Mouse (Mus musculus): Measurements from ENCODE around the gene Olfr169. TPM values are rescaled to one million over a fixed set of nuclear protein-coding genes. Genes with fewer than 3 reads are reported as not detected.
"Not testable (repeated sequence)": the region's sequence is repeated elsewhere in the genome, so short reads cannot be mapped to it uniquely, and the experiment has no call there.

Olfr169 gene
- polyA plus RNA-seq (2014; fragmentation: Nextera tagmentation; extraction: Ambion mirVana): not detected in 2 replicates

- not testable (repeated sequence) for DNase-seq (ENCODE audit: low spot score); H3K4me1 ChIP-seq (replicated peaks; ENCODE audit: control insufficient read depth, insufficient read depth, low read length); H3K27me3 ChIP-seq (replicated peaks; ENCODE audit: control insufficient read depth, insufficient read depth, low read length); ATAC-seq (replicated peaks; ENCODE audit: low FRiP score); H3K9ac ChIP-seq (ENCODE audit: low read depth, low read length); H3K9me3 ChIP-seq (ENCODE audit: control insufficient read depth, low read length); H3K4me3 ChIP-seq (ENCODE audit: low read depth, low read length); H3K4me2 ChIP-seq; H3K27ac ChIP-seq (ENCODE audit: low read depth, low read length); H3K36me3 ChIP-seq (ENCODE audit: control insufficient read depth, insufficient read depth, low read length)
- WGBS: 79% methylated on average over 2 of the region's 2 CpGs
Measured at GRCm38 (mm10) chr16:19571709-19572108, at the start of gene Olfr169. TSS of gene Olfr169 (minus strand) at chr16:19571809.

- DNase-seq (ENCODE audit: low spot score); H3K36me3 ChIP-seq (ENCODE audit: control insufficient read depth, insufficient read depth, low read length); H3K4me3 ChIP-seq (ENCODE audit: low read depth, low read length); H3K4me2 ChIP-seq; H3K27ac ChIP-seq (ENCODE audit: low read depth, low read length); H3K4me1 ChIP-seq (replicated peaks; ENCODE audit: control insufficient read depth, insufficient read depth, low read length); ATAC-seq (replicated peaks; ENCODE audit: low FRiP score); H3K9ac ChIP-seq (ENCODE audit: low read depth, low read length); H3K9me3 ChIP-seq (ENCODE audit: control insufficient read depth, low read length); H3K27me3 ChIP-seq (replicated peaks; ENCODE audit: control insufficient read depth, insufficient read depth, low read length): not testable (repeated sequence)
- WGBS: 87% methylated on average over 2 of the region's 2 CpGs
Measured at GRCm38 (mm10) chr16:19611782-19612181, 40.2 kb upstream of the Olfr169 start, which contains the start of gene Olfr170. TSS of gene Olfr170 (minus strand) at chr16:19611882.

GRCm38 (mm10) chr16:19603166-19603565, 31.6 kb upstream of the Olfr169 start:
- no peak overlapping the region for H3K27ac ChIP-seq (ENCODE audit: low read depth, low read length)
- no peak overlapping the region for H3K4me2 ChIP-seq
- no peaks in the 10 kb centered on the region for H3K4me1 ChIP-seq (replicated peaks; ENCODE audit: control insufficient read depth, insufficient read depth, low read length)
- no peaks in the 10 kb centered on the region for H3K9me3 ChIP-seq (ENCODE audit: control insufficient read depth, low read length)
- ATAC-seq (replicated peaks; ENCODE audit: low FRiP score) (no peak), DNase-seq (ENCODE audit: low spot score) (no peak)
- no peak overlapping the region for H3K4me3 ChIP-seq (ENCODE audit: low read depth, low read length)
- H3K36me3 ChIP-seq (ENCODE audit: control insufficient read depth, insufficient read depth, low read length): no peaks in the 10 kb centered on the region
- WGBS: 49% methylated on average over 2 of the region's 2 CpGs
- H3K9ac ChIP-seq (ENCODE audit: low read depth, low read length): no peak overlapping the region
- H3K27me3 ChIP-seq (replicated peaks; ENCODE audit: control insufficient read depth, insufficient read depth, low read length): no peaks in the 10 kb centered on the region

- H3K9ac ChIP-seq (ENCODE audit: low read depth, low read length); ATAC-seq (replicated peaks; ENCODE audit: low FRiP score); H3K4me1 ChIP-seq (replicated peaks; ENCODE audit: control insufficient read depth, insufficient read depth, low read length); H3K36me3 ChIP-seq (ENCODE audit: control insufficient read depth, insufficient read depth, low read length); H3K9me3 ChIP-seq (ENCODE audit: control insufficient read depth, low read length); H3K4me2 ChIP-seq; H3K27ac ChIP-seq (ENCODE audit: low read depth, low read length); H3K4me3 ChIP-seq (ENCODE audit: low read depth, low read length); DNase-seq (ENCODE audit: low spot score); H3K27me3 ChIP-seq (replicated peaks; ENCODE audit: control insufficient read depth, insufficient read depth, low read length): not testable (repeated sequence)
- 86% methylated on average over 7 of the region's 7 CpGs for WGBS
Measured at GRCm38 (mm10) chr16:19553429-19553828, 18.2 kb downstream of the Olfr169 start.

- not testable (repeated sequence) for H3K4me2 ChIP-seq; H3K27ac ChIP-seq (ENCODE audit: low read depth, low read length); ATAC-seq (replicated peaks; ENCODE audit: low FRiP score); DNase-seq (ENCODE audit: low spot score); H3K9ac ChIP-seq (ENCODE audit: low read depth, low read length); H3K4me1 ChIP-seq (replicated peaks; ENCODE audit: control insufficient read depth, insufficient read depth, low read length); H3K9me3 ChIP-seq (ENCODE audit: control insufficient read depth, low read length); H3K4me3 ChIP-seq (ENCODE audit: low read depth, low read length); H3K36me3 ChIP-seq (ENCODE audit: control insufficient read depth, insufficient read depth, low read length); H3K27me3 ChIP-seq (replicated peaks; ENCODE audit: control insufficient read depth, insufficient read depth, low read length)
- 88% methylated on average over 3 of the region's 3 CpGs for WGBS
Measured at GRCm38 (mm10) chr16:19552246-19552645, 19.4 kb downstream of the Olfr169 start.

- H3K9me3 ChIP-seq (ENCODE audit: control insufficient read depth, low read length): no peaks in the 10 kb centered on the region
Measured at GRCm38 (mm10) chr16:19535455-19535854, 36.2 kb downstream of the Olfr169 start, which contains the start of gene Olfr168. TSS of gene Olfr168 (minus strand) at chr16:19535555.

GRCm38 (mm10) chr16:19522166-19522565, 49.4 kb downstream of the Olfr169 start, which contains the start of gene Olfr167:
TSS of gene Olfr167 (minus strand) at chr16:19522266.
- no peaks in the 10 kb centered on the region for H3K36me3 ChIP-seq (ENCODE audit: control insufficient read depth, insufficient read depth, low read length)

More at GRCm38 (mm10) chr16:19535455-19535854, 36.2 kb downstream of the Olfr169 start, which contains the start of gene Olfr168:
- Histone ChIP-seq H3K27me3 (replicated peaks; ENCODE audit: control insufficient read depth, insufficient read depth, low read length) (no peaks in the 10 kb centered on the region), H3K4me3 (ENCODE audit: low read depth, low read length) (no peak within 1 kb of the TSS), H3K36me3 (ENCODE audit: control insufficient read depth, insufficient read depth, low read length) (no peaks in the 10 kb centered on the region), H3K9ac (ENCODE audit: low read depth, low read length) (no peak within 1 kb of the TSS), H3K27ac (ENCODE audit: low read depth, low read length) (no peak within 1 kb of the TSS), H3K4me2 (no peak within 1 kb of the TSS), H3K4me1 (replicated peaks; ENCODE audit: control insufficient read depth, insufficient read depth, low read length) (no peaks in the 10 kb centered on the region)
- no peak for DNase-seq (ENCODE audit: low spot score)
- no peak for ATAC-seq (replicated peaks; ENCODE audit: low FRiP score)

More at GRCm38 (mm10) chr16:19522166-19522565, 49.4 kb downstream of the Olfr169 start, which contains the start of gene Olfr167:
- 64% methylated on average over 2 of the region's 2 CpGs for WGBS
- H3K27ac ChIP-seq (ENCODE audit: low read depth, low read length): no peak within 1 kb of the TSS
- no peaks in the 10 kb centered on the region for H3K27me3 ChIP-seq (replicated peaks; ENCODE audit: control insufficient read depth, insufficient read depth, low read length)
- H3K9me3 ChIP-seq (ENCODE audit: control insufficient read depth, low read length): no peaks in the 10 kb centered on the region
- H3K9ac ChIP-seq (ENCODE audit: low read depth, low read length): no peak within 1 kb of the TSS
- no peak within 1 kb of the TSS for H3K4me3 ChIP-seq (ENCODE audit: low read depth, low read length)
- H3K4me1 ChIP-seq (replicated peaks; ENCODE audit: control insufficient read depth, insufficient read depth, low read length): no peaks in the 10 kb centered on the region
- DNase-seq (ENCODE audit: low spot score) (no peak), ATAC-seq (replicated peaks; ENCODE audit: low FRiP score) (no peak)
- H3K4me2 ChIP-seq: no peak within 1 kb of the TSS

Other genes with a start within 250 kb of the Olfr169 start
- not detected in 2 replicates for gene Olfr165, start 148.7 kb downstream of the Olfr169 start, polyA plus RNA-seq (2014; fragmentation: Nextera tagmentation; extraction: Ambion mirVana)
- not detected in 2 replicates for gene Olfr166, start 88.1 kb downstream of the Olfr169 start, polyA plus RNA-seq (2014; fragmentation: Nextera tagmentation; extraction: Ambion mirVana)
- gene Olfr167, start 49.5 kb downstream of the Olfr169 start, polyA plus RNA-seq (2014; fragmentation: Nextera tagmentation; extraction: Ambion mirVana): not detected in 2 replicates
- not detected in 2 replicates for gene Olfr168, start 36.3 kb downstream of the Olfr169 start, polyA plus RNA-seq (2014; fragmentation: Nextera tagmentation; extraction: Ambion mirVana)
- gene Olfr170, start 40.1 kb upstream of the Olfr169 start, polyA plus RNA-seq (2014; fragmentation: Nextera tagmentation; extraction: Ambion mirVana): not detected in 2 replicates
- gene Olfr171, start 58.1 kb upstream of the Olfr169 start, polyA plus RNA-seq (2014; fragmentation: Nextera tagmentation; extraction: Ambion mirVana): not detected in 2 replicates
- not detected in 2 replicates for gene Lamp3, start 134.6 kb upstream of the Olfr169 start, polyA plus RNA-seq (2014; fragmentation: Nextera tagmentation; extraction: Ambion mirVana)
- 7.9 and 8.5 TPM in 2 replicates for gene B3gnt5, start 188.4 kb upstream of the Olfr169 start, polyA plus RNA-seq (2014; fragmentation: Nextera tagmentation; extraction: Ambion mirVana)

Measured in liver, embryonic 11.5 days (tissue).